Comparison of ENCODE assay signal across 19 mouse cellular contexts in the genomic region with DNA sequence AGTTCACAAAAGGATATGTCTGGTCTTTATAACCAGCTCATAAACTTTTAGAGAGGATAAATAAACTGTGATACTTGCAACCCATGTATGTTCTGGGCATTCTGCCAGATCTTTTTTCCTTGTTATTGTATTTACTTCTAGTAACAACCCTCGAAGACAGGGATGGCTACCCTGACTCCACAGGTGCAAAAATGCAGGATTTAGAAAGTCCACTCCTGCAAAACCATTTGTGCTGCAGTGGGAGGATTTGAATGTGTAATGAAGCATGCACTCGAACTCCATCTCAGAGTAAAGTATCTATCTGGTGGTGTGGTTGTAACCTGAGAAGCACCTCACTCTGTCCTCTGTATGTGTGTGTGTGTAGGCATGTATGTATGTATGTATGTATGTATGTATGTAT.
DNase-seq lines count a peak whose midpoint lies in the region; ATAC-seq and TF ChIP-seq lines count a peak whose summit lies in the region.
"Had no signal": no experiment of that assay in that cellular context is flagged by ENCODE, and none has a peak within 500 bp of the region (broad histone marks: within the 10 kb centered on the region; RNA-seq: fewer than 3 reads in every experiment).

No protein-coding gene starts in this region.

- H3K4me1 ChIP-seq in kidney, embryonic 15.5 days: peaks cover 6% of the 10 kb centered on the region; the same call in 1 of the 2 replicates
- H3K4me1 ChIP-seq in lung, embryonic 14.5 days (ENCODE audit: insufficient read depth): no peaks in the 10 kb centered on the region
- H3K4me1 ChIP-seq: forebrain, embryonic 12.5 days; heart, embryonic 13.5 days; hindbrain, embryonic 15.5 days had no signal

- TF ChIP-seq POLR2A in brain, embryonic 14.5 days (IDR thresholded peaks at IDR 0.05; ENCODE audit: borderline replicate concordance, extremely low read depth, insufficient read depth, insufficient read length, poor library complexity, severe bottlenecking): no peak

- H3K27me3 ChIP-seq in kidney, embryonic 15.5 days: no peaks in the 10 kb centered on the region
- H3K27me3 ChIP-seq in lung, embryonic 14.5 days (ENCODE audit: insufficient read depth, low read length): no peaks in the 10 kb centered on the region
- H3K27me3 ChIP-seq: embryonic facial prominence, embryonic 12.5 days; forebrain, embryonic 12.5 days; heart, embryonic 13.5 days; hindbrain, embryonic 15.5 days had no signal

- H3K4me3 ChIP-seq in kidney, embryonic 15.5 days (replicated peaks): no peak overlapping the region
- no peak overlapping the region for H3K4me3 ChIP-seq in lung, embryonic 14.5 days (ENCODE audit: low read depth, low read length)
- H3K4me3 ChIP-seq: embryonic facial prominence, embryonic 12.5 days; forebrain, embryonic 12.5 days; heart, embryonic 13.5 days; hindbrain, embryonic 15.5 days had no signal

- H3K9ac ChIP-seq in kidney, embryonic 15.5 days: no peak overlapping the region
- no peak overlapping the region for H3K9ac ChIP-seq in lung, embryonic 14.5 days
- H3K9ac ChIP-seq: embryonic facial prominence, embryonic 12.5 days; forebrain, embryonic 12.5 days; heart, embryonic 13.5 days; hindbrain, embryonic 15.5 days had no signal

- peak; percentile 79 for ATAC-seq in kidney, embryonic 15.5 days (replicated peaks; ENCODE audit: low FRiP score)
- ATAC-seq in lung, embryonic 14.5 days (ENCODE audit: insufficient read depth): no peak

- 9% methylated on average over 2 of the region's 2 CpGs for WGBS in kidney, embryonic 15.5 days
- 15% methylated on average over 2 of the region's 2 CpGs for WGBS in lung, embryonic 14.5 days
- 14% methylated on average over 2 of the region's 2 CpGs for WGBS in large intestine, adult 2 months

- H3K36me3 ChIP-seq in kidney, embryonic 15.5 days: no peaks in the 10 kb centered on the region
- H3K36me3 ChIP-seq in lung, embryonic 14.5 days (ENCODE audit: insufficient read depth): no peaks in the 10 kb centered on the region
- H3K36me3 ChIP-seq: embryonic facial prominence, embryonic 12.5 days; forebrain, embryonic 12.5 days; heart, embryonic 13.5 days; hindbrain, embryonic 15.5 days had no signal

- H3K4me2 ChIP-seq in kidney, embryonic 15.5 days: no peak overlapping the region
- no peak overlapping the region for H3K4me2 ChIP-seq in lung, embryonic 14.5 days
- H3K4me2 ChIP-seq: embryonic facial prominence, embryonic 12.5 days; forebrain, embryonic 12.5 days; heart, embryonic 13.5 days; hindbrain, embryonic 15.5 days had no signal

- DNase-seq in kidney, postnatal 36 days: no peak
- peak; percentile 84 for DNase-seq in lung, embryonic 14.5 days
- DNase-seq in lung, adult 18-20 months: no peak
- peak; percentile 26 for DNase-seq in brain, embryonic 14.5 days (ENCODE audit: low read depth)
- peak; percentile 19 for DNase-seq in large intestine, adult 2 months (ENCODE audit: low read depth, low spot score)
- DNase-seq in cerebellum, adult 18-20 months: no peak
- DNase-seq: adrenal gland, adult 2 months; adrenal gland, postnatal 25 days; cerebellum, adult 8-10 months; cerebellum, postnatal 14 days; embryo, embryonic 11 days; gastrocnemius, postnatal 36 days; heart, adult 11 months; heart, postnatal 36 days had no signal

- H3K9me3 ChIP-seq in kidney, embryonic 15.5 days (replicated peaks): 0 out of 2 replicates have a peak, but pooled peaks cover 5% of the 10 kb centered on the region
- no peaks in the 10 kb centered on the region for H3K9me3 ChIP-seq in lung, embryonic 14.5 days (ENCODE audit: low read depth, low read length)
- H3K9me3 ChIP-seq: embryonic facial prominence, embryonic 12.5 days; heart, embryonic 13.5 days; hindbrain, embryonic 15.5 days had no signal

- H3K27ac ChIP-seq in kidney, embryonic 15.5 days: no peak overlapping the region
- H3K27ac ChIP-seq in lung, embryonic 14.5 days (ENCODE audit: low read depth): no peak overlapping the region
- H3K27ac ChIP-seq: embryonic facial prominence, embryonic 12.5 days; forebrain, embryonic 12.5 days; heart, embryonic 13.5 days; hindbrain, embryonic 15.5 days had no signal

- no peak for TF ChIP-seq CTCF in lung, embryonic 14.5 days (IDR thresholded peaks at IDR 0.05; ENCODE audit: low read depth)
- no peak for TF ChIP-seq CTCF in brain, embryonic 14.5 days (IDR thresholded peaks at IDR 0.05; ENCODE audit: borderline replicate concordance, extremely low read depth, insufficient read depth, insufficient read length)

Comparison
In these comparisons a context has a peak if more than half of its experiments do, and no peak if none do; other contexts are left out.
1. DNase-seq: peak in lung, embryonic 14.5 days (single experiment), brain, embryonic 14.5 days (single experiment) and large intestine, adult 2 months (single experiment); none in kidney, postnatal 36 days (0 of 2), lung, adult 18-20 months (0 of 2) and cerebellum, adult 18-20 months (0 of 2).